Mouse (Mus musculus): ENCODE measurements around the gene Vsig4. TPM values are rescaled to one million over a fixed set of nuclear protein-coding genes. Genes with fewer than 3 reads are reported as not detected.

Gene Vsig4
- polyA plus RNA-seq, 1 experiment from 2014 or later: 0.65 TPM

Other genes starting within 250 kb of the Vsig4 start
- 338 to 532 TPM (median 499 TPM) in 3 replicates for gene Msn, start 197.4 kb downstream of the Vsig4 start, polyA plus RNA-seq (2018)
- not detected in 3 replicates for gene Heph, start 161.9 kb upstream of the Vsig4 start, polyA plus RNA-seq (2018)
- not detected in 3 replicates for gene Hsf3, start 162.9 kb upstream of the Vsig4 start, polyA plus RNA-seq (2018)